Mouse (Mus musculus) kidney, adult 8-10 months (tissue): ENCODE results near the gene Usp16.

Source experiments
- DNase-seq, 2 experiments: peaks; one replicate each; pipeline ENCODE4 v3.0.0; 2022

The Usp16 gene

DNA sequence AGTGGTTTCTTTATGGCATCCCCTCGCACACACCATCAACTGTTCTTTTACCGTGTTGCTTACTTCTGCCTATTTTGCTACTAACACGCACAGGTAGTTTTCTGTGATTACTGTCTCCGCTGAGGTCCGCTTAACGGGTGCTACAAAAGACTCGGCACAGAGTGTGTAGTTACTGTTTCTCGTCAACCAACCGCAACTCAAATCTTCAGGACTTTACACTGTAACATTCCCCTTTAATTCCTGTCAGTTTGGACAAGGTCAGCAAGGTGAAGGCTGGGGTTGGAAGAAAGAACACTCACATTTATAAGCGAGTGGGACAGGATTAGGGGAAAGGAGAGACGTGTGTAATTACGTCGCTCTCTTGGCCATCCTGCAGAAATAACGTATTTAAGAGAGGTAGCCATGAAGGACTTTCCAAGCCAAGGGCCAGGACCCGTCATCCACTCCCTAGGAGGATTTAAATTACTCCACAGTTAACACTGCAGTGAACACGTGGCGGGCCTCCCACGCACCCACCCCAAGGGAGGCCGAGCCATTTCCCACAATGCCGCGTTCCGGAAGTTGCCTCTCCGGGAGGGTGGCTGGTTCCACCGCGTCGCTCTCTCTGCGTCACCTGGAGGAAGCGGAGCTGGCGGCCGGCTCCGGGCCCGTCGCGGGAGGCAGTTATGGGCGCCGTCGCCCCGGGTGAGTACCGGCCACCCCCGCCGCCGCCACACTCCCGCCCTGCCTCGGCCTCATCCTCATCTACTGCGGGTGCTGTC lies at the start of gene Usp16:
Gene Usp16, plus strand, starts transcription at position 285 of the 761 bp plus-strand sequence.
- DNase-seq, result peak; percentile 88 to 91

DNA sequence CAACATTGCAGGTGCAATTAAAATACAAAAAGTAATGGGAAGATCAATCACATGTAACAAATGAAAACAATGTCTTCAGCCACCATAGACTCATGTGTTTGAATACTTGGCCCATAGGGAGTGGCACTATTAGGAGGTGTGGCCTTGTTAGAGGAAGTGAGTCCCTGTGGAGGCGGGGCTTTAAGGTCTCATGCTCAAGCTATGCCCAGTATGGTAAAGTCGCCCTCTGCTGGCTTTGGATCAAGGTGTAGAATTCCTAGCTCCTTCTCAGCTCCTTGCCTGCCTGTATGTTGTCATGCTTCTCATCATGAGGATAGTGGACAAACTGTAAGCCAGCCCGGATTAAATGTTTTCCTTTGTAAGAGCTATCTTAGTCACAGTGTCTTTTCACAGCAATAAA lies 49.5 kb upstream of the Usp16 start:
- DNase-seq, result peak; percentile 12 to 22

DNA sequence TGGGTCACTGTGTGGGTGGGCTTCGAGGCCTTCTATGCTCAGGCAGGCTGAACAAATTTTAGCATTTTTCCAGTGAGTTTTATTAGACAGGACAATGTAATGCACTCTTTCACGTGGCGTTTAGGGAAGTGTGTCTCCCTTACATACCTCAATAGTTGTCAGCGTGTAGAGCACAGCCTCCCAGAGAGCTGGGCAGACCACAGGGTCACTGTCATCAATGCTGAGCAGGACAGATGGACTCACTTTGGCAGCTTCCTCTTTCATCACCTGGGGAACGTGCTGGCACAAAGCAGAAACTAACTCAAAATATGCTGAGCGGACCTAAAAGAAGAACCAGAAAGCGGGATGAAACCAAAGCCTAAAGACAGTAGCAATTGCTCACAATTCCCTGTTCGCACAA lies 33.8 kb upstream of the Usp16 start:
- no peak for DNase-seq

DNA sequence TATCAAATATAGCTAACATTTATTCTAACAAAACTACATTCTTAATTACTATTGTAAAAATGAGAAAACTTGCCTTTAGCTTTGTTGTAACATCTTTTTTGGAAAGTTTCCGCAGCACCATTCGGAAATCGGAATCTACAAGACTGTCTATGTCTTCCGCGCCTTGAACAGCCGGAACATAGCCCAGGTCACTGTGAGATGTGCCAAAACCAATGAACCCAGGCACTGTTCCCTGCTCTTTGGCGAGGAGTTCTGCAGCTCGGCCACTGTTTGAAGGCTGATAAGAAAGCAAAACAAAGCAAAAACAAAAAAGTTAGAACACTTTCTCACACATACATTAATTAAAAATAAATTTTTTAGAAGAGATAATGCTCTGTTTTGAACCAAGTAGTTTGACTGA lies 27.0 kb upstream of the Usp16 start:
- no peak for DNase-seq

DNA sequence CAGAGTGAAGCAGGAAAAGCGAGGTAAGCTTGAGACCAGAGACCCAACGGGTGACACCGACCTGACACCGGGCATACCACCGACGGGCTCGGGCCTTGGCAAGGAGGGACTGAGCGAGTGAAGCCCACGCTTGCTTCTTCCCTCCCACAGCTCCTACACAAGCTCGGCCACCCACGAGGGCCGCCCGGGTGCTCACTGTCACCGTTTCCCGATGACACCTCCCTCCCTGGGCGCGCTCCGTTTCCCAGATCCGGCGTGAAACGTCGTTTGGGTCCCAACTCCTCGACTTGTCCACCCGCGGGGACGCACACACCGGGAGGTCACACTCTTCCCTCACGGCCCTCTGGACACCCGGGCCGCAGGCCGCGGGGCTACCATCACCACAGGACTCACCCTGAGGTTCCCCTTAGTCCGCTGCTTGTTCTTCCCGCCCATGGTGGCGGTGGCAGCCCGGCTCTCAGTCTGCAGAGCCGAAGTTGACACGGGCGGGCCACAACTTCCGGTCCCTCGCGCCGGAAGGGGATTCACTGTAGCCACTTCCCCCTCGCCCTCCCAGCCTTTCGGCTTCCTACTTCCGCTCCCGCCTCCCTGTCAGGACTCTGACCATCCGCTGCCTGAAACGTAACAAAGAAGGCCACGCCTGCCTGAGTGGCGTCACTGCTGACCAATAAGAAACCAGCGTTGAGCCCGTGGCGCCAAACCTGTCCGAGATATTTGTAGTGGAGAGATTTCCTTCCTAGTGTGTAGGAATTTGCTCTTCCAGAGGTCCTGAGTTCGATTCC lies 22.3 kb upstream of the Usp16 start, which contains the start of gene Ltn1:
Gene Ltn1, minus strand, starts transcription at position 580 of the 782 bp plus-strand sequence.
- DNase-seq, result peak; percentile 99

DNA sequence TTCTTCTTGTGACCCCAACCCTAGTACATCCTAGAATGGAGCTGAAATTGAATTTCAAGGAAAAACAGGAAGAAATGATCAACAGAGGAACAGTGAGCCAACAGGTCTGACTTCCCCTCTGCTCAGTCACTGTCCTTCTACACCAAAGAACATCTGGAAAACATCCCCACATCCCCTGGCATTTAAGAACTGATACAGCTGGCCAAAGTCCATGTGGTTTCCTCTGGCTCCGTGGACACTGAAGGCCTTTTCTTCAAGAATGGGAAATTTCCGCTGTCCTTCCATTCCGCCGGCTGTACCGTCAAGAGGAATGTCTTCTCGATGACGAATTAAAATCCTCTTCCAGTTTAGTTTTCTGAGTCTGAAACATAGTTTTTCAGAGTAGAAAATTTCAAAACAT lies 20.2 kb upstream of the Usp16 start:
- no peak for DNase-seq

DNA sequence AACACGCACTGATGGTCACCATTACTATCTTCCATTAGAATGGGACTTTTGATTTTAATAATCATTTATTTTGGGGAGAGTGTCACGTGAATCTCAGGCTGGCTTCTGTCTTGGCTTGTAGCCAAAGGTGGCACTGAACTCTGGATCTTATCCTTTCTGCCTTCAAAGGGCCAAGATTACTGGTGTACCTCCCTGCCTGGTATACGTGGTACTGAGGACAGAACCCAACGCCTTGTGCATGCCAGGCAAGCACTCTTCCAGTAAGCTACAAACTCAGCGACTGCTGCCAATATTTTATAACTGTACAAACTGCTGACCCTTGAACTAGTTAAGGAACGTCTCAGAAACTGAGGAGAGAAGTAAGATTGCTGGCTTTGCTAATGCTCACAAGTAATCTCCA lies 19.6 kb upstream of the Usp16 start:
- DNase-seq, result peak; percentile 64 to 70

DNA sequence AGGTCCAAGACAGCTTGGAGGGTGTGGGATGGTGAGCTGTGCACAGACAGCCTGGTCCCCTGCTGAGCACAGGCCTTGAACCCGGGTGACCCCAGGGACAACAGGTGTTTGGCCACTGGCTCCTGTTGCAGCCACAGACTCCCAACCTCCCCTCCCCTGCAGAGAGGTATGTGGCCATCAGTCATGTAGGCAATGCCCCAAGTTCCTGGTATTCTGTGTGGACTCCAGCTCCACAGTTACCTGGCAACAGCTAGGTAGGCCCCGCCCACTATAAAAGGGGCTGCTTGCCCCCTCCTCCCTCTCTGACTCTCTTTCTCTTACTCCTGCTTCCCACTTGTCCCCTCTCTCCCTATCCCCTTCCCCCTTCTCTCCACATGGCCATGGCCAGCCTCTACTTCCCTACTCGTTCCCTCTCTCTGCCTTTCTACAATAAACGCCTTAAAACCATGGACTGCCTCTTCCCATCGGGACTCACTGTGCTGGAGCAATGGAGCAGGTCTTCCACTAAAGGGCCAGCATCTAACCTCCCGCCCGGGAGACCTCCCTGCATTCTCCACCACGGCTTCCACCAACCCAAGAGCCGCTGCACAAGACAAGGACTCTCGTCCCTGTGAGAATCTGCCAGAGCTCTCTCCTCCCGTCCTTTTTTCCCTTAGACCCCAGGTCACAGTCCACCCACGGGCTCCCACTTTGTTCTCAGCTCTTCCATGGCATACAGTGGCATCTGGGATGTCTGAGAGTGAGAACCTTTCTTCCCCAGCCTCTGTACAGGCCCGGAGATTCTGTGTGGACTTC lies 18.9 kb upstream of the Usp16 start:
- DNase-seq, result peak; percentile 22 to 38

DNA sequence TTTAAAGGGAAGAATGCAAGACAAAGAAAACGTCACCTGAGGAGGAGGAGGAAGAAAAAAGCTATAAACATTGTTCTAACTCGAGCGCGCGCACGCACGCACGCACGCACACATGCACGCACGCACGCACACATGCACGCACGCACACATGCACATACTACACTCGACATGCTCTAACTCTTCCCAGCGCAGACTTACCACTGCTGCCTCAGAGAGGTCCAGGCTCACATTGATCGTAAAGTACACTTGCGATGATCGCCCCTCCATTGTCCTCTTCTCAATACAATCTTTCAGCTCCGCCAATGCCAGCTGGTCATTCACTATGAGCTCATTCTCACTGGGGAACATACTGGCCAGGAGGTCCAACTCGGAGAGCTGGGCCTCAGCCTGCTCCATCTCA lies 17.4 kb upstream of the Usp16 start:
- no peak for DNase-seq

DNA sequence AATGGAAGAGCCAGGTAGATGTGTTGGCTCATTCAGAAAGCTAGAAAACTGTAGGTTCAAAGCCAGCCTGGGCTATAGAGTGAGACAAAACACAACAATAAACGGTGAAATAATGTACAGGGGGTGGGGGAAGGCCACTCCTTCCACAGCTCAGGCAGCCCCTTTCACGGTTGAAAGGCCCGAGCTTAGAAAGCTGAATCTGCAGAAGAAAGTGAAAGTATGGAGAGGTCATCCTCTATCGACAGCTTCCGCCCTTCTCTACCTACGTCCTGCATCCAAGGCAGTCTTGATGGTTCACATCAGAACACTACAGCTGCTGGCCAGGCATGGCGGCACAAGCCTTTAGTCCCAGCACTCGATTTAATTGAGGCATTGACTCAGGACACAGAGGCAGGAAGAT lies 15.8 kb upstream of the Usp16 start:
- DNase-seq, result no peak

DNA sequence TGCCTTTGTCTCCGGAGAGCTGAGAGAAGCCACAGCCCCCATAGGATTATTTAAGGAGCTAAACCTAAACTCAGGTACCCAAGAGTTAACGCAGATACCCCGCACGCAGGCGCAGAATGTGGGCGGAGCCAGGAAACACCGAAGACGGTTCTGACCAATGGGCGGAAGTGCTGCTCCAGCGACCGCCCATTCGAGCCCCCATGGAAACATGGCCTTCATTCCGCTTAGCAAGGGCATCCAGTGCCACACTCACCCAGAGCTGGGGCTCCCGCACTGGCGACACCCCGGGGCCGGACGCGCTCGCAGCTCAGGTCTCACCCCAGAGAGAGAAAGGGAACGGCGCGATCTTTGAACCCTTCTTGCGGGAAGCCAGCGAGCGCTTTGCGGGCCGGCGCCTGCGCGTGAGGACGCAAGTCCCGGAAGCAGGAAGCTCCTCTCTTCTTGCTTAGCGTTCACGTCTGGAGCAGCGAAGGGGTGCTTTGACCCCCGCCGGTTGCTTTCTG lies 14.3 kb upstream of the Usp16 start, which contains the start of gene Rwdd2b:
Gene Rwdd2b, minus strand, starts transcription at position 390 of the 503 bp plus-strand sequence.
- peak; percentile 91 to 93 for DNase-seq

DNA sequence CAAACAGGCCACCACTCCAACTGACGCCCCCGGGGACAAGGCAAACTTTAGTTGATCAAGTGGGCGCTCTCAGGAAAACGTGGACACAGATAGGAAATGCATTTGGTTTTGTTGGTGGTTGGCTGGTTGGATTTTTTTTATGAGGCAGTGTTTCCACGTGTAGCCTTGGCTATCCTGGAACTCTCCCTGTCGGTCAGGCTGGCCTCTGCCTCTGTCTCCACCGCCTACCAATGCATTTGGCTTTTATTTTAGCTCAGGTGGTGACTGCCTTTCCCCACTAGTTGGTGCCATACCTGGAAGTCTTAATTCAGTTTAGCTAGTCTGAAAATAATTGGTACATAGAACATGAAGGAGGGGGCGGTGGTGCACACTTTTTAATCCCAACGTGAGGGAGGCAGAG lies 13.4 kb upstream of the Usp16 start:
- DNase-seq, result peak; percentile 41 to 54

DNA sequence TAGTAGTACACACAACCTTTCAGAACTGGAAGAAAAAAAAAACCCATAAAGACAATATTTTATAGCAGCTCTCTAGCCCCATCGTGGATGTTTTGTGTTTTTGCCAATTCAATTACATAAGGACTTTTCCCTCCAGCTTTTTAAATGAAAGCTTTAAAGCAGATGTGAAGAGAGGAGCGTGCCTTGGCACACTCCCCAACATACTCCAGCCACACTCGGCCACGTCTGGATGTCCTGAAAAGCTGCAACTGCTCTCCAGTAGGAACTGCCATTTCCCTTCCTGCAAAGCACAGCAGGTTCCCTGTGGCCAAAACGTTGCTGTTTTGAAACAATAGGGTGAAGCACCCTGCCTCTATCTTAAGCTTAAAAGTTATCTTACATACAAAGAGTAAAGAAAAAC lies 12.2 kb upstream of the Usp16 start:
- no peak for DNase-seq

DNA sequence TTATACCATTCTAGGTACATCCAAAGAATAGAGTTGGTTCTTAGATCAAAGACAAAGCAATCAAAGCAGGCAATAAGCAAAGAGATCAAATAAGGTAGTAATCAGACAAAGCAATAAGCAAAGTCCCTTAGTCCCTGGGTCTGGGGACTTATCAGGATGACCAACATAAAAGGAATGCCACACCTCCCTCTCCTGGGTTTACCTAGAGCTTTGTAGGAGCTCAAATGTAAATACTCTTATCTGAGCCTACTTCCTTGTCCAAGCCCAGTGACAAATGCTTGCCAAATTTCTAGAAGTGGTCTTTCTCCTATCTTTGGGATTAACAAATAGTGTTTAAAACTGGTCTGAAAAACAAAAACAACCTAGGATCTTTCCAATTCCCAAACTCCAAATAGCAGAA lies 11.3 kb upstream of the Usp16 start:
- DNase-seq, result no peak

DNA sequence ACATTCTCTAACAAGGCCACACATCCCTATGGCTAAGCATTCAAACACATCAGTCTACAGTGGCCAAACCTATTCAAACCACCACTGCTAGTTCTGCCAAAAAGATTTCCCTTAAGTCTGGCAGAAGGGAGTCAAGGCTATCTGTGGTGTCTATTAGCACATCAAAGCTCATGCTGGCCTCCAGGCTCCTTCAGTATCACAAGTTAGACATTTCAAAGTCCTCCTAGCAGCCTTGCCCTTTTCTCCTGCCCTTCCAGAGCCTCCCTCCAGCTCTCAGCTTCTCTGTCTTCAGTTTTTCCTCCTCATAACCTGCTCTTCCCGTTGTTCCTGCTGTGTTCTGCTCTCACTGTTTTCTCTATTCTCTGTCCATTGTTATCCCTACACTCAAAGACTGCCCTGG lies 10.4 kb upstream of the Usp16 start:
- no peak for DNase-seq

DNA sequence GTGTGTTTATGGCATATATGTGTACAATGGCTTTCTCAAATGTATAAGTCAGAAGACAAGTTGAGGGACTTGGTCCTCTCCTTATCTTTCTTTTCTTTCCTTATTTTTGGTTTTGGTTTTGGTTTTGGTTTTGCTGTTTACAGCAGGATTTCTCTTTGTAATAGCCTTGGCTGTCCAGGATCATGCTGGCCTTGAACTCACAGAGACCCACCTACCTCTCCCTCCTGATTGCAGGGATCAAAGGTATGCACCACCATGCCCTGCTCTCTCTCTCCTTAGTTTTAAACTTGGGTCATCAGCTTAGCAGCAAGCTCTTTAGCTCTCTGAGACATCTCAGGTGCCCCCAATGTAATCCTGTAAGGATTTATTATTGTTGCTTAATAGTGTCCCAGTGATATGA lies 9.4 kb upstream of the Usp16 start:
- DNase-seq, result no peak

DNA sequence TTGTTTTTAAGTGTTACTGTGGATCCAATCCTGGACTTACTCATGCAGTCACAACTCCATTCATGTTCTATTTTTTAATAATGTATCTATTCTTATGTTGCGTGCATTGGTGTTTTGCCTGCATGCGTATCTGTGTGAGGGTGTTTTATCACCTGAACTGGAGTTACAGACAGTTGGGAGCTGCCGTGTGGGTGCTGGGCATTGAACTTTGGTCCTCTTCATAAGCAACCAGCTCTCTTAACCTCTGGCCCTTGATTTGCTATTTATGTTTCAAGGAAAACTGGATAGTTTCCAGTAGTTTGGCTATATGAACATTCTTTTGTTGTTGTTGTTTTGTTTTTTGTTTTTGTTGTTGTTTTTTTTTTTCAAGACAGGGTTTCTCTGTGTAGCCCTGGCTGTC lies 9.0 kb upstream of the Usp16 start:
- no peak for DNase-seq

DNA sequence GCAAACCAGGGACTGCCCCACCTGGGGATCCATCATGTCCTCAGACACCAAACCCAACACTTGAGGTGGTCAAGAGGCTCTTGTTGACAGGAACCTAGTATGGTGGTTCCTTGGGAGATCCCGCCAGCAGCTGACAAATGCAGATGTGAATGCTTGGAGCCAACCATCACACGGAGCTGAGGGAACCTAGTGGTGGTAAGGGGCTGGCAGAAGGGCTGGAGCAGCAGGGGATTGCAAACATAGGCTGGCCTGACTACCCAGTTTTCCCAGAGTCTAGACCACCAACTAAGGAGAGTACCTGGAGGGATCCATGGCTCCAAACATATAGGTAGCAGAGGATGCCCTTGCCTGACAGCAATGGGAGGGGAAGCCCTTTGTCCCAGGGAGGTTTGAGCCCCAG lies 1.3 kb upstream of the Usp16 start:
- DNase-seq, result no peak

DNA sequence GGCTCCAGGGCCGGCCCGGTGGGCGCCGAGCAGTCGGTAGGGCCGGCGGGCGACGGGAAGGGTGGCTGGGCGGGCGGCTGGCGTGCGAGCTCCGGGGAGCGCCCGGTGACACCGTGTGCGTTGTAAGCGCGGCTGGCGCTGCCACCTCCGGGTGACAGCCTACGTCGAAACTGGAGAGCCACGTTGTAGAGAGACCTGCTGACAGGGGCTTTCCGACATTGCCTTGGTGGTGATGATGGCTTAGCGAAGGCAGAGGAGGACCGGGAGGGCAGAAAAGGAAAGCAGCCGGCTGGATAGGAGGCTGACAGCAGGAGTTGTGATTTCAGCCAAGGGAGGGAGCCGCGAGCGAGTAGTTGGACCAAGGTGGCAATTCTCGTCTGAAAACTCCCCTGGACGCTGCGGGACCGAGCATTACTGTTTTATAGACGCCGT lies 693 bp downstream of the Usp16 start:
- peak in 1 of 2 experiments; percentile 21 for DNase-seq

DNA sequence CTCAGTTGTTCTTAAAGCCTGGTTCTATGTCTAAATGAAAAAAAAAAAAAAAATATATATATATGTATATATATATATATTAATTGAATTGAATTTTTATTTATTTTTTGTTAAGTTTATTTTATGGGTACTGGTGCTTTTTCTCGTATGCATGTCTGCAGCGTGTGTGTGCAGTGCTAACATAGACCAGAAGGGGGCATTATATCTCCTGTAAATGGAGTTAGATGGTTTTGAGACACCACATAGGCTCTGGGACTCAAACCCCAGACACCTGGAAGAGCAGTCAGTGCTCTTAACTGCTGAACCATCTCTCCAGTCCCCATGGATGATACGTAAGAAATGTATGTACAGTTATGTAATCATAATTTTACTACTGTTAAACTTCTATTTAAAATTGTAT lies 4.2 kb downstream of the Usp16 start:
- DNase-seq, result no peak

DNA sequence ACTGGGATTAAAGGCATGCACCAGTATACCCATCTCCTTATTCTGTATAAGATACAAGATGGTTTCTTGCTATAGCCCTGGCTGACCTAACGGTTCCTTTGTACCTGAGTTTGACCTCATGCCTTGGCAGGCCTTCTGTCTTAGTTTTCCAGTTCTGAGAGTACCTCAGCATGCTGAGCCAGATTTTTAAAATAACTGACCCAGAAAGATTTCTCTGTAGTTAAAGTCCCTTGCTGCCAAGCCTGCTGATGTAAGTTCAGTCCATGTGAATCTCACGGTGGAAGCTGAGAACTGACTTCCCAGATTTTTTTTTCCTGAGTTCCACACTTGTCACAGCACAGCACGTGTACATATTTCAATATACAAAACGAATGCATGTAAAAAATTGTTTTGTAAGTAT lies 16.1 kb downstream of the Usp16 start:
- no peak for DNase-seq

DNA sequence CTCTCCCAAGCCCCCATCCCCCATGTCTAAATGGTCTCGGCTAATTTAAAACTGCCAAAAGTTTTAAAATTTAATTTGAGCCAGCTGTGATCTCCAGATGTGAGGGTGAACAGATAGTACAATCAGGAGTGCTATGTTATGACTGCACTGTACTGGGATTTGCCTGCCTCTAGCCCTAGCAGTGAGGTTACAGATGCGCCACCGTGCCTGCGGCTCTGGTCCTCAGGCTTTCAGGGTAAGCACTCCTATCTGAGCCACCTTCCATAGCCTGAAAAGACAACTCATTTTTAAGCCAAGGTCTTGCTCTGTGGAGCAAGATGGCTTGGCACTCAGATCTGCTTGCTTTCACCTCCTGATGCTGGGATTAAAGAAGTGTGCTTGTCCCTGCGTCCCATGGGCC lies 29.9 kb downstream of the Usp16 start:
- no peak for DNase-seq

DNA sequence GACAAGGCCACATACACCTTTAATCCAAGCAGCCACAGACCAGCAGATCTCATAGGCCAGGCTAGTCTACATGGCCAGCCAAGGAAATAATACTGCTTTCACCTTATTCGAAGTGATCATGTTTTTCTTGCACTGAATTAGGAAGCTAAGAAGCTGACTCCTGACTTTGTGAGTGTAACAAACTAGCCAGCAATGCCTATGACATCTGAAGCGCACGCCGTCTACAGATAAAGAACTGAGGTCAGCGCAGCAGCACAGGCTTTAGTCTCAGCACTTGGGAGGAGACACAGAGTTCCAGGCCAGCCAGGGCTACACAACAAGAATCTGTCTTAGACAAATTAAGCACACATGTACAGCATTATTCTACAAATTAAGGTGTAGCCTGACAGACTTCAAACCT lies 32.2 kb downstream of the Usp16 start:
- DNase-seq, result no peak
